In genomic region chr12:4379298-4379957, GRCm38 (mm10) we compare ENCODE assay signal across 18 mouse cellular contexts.
"Had no signal": no experiment of that assay in that cellular context is flagged by ENCODE, and none has a peak within 500 bp of the region (broad histone marks: within the 10 kb centered on the region; RNA-seq: fewer than 3 reads in every experiment).

No protein-coding gene starts in this region.

- DNase-seq: liver, postnatal 0 days; lung, adult 2 months; lung, postnatal 14 days; lung, postnatal 36 days; midbrain, embryonic 14.5 days; right cerebral cortex, postnatal 14 days; thymus, adult 2 months; thymus, postnatal 25 days; thymus, postnatal 4 days had no signal

- H3K4me1 ChIP-seq: stomach, embryonic 15.5 days had no signal

- H3K9ac ChIP-seq: liver, postnatal 0 days; lung, embryonic 15.5 days; midbrain, embryonic 12.5 days; neural tube, embryonic 12.5 days; stomach, embryonic 15.5 days had no signal

- ATAC-seq: liver, postnatal 0 days; lung, postnatal 0 days; midbrain, embryonic 16.5 days had no signal

- H3K4me3 ChIP-seq: lung, embryonic 15.5 days; megakaryocyte, embryonic 14.5 days; midbrain, embryonic 12.5 days; neural tube, embryonic 12.5 days; stomach, embryonic 15.5 days had no signal

- H3K27me3 ChIP-seq: lung, embryonic 15.5 days; megakaryocyte, embryonic 14.5 days; midbrain, embryonic 12.5 days; neural tube, embryonic 12.5 days; stomach, embryonic 15.5 days had no signal

- H3K4me2 ChIP-seq: lung, embryonic 15.5 days; midbrain, embryonic 12.5 days; neural tube, embryonic 12.5 days; stomach, embryonic 15.5 days had no signal

- H3K27ac ChIP-seq: lung, embryonic 15.5 days; macrophage; midbrain, embryonic 12.5 days; neural tube, embryonic 12.5 days; stomach, embryonic 15.5 days; stomach, postnatal 0 days had no signal

- H3K36me3 ChIP-seq: lung, embryonic 15.5 days; midbrain, embryonic 12.5 days; neural tube, embryonic 12.5 days; stomach, embryonic 15.5 days had no signal

- H3K9me3 ChIP-seq: lung, embryonic 15.5 days; megakaryocyte, embryonic 14.5 days; midbrain, embryonic 12.5 days; neural tube, embryonic 12.5 days; stomach, embryonic 15.5 days had no signal
